Mouse (Mus musculus) lung, adult 18-20 months (tissue): ENCODE results near the gene Slc25a17.

Experiments used
- DNase-seq, 2 experiments: peaks; one replicate each; pipeline ENCODE4 v3.0.0; 2022; ENCODE audit warnings: mixed read lengths in 2 of 2

The Slc25a17 gene

DNA sequence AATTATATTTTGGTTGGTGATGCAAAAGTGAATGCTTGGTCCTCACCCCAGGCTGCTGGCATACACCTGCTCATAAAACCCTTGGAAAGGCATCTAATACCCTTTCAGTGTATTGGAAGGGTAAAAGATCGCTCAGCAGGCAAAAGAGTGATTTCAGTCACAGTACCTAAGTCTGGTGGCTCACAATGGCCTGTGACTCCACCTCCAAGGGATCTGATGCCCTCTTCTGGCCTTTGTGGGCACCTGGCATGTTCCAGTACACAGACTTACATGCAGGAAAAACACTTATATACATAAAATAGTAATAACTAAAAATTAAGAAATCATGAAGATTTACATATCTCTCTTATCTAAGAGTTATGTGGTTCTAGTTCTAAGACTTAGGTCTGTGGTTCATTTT, 8.0 kb downstream of the Slc25a17 start:
- DNase-seq = peak in 1 of 2 experiments; percentile 42

DNA sequence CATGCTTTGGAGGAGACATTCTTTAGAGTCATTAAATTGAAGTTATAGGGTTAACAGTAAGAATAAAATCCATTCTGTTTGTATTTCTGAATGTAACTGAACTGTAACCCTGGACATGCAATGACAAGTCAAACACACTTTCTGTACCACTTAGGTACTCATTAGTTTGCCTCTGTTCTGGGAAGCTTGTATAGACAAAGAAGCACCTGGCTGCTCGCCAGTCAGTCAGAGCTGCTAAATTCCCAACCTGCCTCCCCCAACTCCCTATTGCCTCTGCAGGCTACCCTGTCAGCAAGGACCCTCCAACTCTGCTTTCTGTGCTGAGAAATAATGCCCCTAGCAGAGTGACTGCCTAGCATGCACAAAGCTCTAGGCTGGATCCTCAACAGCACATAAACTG, 10.2 kb downstream of the Slc25a17 start:
- no peak for DNase-seq

- DNase-seq = no peak
These were observed 12.2 kb downstream of the Slc25a17 start for GRCm38 (mm10) chr15:81348366-81348765.

- DNase-seq = no peak
These were observed 13.1 kb downstream of the Slc25a17 start for GRCm38 (mm10) chr15:81347466-81347865.

- DNase-seq = no peak
These were observed 19.2 kb downstream of the Slc25a17 start for GRCm38 (mm10) chr15:81341426-81341825.

GRCm38 (mm10) chr15:81339158-81339557, 21.5 kb downstream of the Slc25a17 start:
- DNase-seq = no peak

DNA sequence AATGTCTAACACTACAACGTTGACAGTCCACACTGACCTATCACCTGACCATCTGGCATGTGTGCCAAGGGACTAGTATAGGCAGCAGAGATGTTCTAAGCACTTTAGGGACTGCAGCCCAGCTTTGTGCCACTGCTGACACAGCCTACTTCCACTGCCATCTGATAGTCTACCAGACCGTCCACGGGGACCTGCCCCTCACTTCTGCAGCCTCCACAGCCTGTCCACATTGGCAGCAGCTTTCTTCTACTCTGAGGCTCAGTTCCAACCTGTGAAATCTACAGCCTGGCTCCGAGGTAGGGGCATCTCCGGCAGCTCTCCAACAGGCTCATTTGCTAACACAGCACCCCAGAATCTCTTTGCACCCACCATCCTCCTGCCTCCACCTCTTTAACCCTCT, 24.1 kb downstream of the Slc25a17 start:
- no peak for DNase-seq

DNA sequence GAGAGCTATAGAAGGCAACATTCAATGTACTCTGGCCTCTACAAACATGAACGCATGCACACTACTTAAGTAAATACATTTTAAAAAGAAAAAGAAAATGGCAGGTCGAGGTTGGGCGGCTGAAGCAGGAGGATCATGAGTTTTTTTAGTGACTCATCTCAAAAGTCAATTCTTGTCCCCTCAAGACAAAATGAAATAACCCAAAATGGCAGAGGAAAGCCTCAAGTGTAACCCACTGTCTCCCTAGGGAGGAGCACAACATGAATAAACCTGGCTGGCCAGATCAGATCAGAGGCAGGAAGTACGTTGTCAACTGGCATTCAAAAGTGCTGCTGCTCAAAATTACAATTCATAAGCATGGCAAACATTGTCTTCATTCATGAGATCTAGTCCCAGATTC, 28.1 kb downstream of the Slc25a17 start:
- no peak for DNase-seq

DNA sequence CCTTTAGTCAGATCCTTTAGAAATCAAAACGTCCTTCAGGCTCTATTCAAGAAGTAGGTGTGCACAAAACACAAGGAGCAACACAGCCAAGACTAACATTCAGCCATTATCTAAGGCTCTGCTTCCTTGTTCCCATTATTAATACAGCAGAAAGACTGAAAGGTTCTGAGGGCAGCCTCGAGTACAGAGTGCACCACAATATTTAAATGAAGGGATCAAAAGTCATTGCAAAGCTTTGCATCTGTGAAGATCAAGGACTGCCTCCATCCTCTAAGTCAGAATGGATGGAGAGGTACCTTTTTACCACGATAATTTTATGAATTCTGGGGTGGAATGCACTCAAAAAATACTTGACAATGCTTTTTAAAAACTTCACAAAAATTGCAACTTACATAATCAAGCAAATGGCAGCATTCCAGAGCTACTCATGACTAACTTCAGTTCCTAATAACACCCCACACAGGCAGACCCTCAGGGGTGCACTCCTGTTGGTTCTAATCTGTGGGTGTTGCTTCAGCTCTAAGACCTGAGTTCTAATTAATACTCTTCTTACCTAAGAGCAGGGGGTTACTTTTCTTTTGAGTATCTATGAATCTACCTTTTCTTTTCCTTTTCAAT, 29.7 kb downstream of the Slc25a17 start:
- no peak for DNase-seq

- DNase-seq = peak in 1 of 2 experiments; percentile 53
These were observed 30.8 kb downstream of the Slc25a17 start for GRCm38 (mm10) chr15:81329721-81330369.

- DNase-seq = no peak
These were observed 33.1 kb downstream of the Slc25a17 start for GRCm38 (mm10) chr15:81327501-81327900.

DNA sequence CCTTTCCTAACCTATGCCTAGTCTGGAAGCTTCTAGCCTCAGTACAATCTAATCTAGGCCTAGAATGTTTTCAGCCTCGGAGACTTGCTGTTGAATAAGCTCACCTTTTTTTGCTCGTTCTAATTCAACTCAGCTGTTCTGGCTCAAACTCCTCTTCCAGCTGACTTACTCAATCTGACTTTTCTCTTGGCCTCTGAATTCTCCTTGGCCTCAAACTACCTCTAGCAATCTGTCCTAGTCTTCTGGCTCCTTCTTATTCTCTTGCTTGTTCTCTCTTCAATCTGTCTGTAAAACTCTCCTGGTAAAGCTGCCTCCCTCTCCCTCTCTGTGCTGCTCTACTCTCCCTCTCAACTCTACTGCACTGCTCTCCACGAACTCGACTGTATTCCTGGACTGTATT, 35.6 kb downstream of the Slc25a17 start:
- no peak for DNase-seq

- no peak for DNase-seq
These were observed 40.5 kb downstream of the Slc25a17 start for GRCm38 (mm10) chr15:81320137-81320536.

DNA sequence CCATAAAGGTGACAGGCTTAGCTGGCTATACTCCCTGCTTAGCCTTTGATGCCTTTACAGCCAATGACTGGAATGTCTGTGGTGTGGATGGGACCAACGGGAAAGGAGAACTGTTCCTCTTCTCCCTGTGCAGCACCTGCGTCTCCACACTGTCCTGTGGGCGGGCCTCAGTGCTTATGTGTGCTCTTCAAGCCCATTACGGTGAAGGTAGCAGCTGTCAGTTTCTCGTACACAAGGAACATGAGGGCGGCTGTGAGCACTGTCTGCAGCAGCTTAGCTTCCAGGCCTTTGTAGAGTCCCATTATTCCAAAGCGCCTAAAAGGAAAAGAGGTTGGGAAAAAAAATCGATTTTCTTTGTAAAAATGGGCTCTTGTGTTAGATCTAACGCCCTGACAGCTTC, 41.1 kb downstream of the Slc25a17 start:
- no peak for DNase-seq

GRCm38 (mm10) chr15:81313928-81314327, 46.7 kb downstream of the Slc25a17 start:
- DNase-seq = no peak

GRCm38 (mm10) chr15:81311026-81311425, 49.6 kb downstream of the Slc25a17 start:
- DNase-seq = no peak

GRCm38 (mm10) chr15:81310353-81310752, 50.3 kb downstream of the Slc25a17 start:
- no peak for DNase-seq

DNA sequence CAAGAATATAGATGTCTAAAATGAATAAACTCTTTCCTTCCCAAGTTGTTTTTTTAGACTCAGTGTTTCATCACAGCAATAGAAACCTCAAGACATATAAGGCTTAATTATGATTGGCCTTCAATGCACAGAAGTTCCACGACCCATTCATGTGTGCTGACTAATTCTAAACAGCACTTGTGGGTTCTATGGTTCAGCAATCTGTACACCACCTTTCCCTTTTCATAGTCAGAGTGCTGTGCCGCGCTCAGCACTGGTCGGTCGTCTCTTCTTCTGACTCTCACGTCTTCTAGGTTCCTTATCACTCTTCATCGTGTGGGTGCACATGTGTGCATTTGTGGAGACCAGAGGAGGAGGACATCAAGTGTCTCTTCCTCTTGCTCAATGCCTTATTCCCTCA, 52.6 kb downstream of the Slc25a17 start:
- DNase-seq = no peak

GRCm38 (mm10) chr15:81306501-81306900, 54.1 kb downstream of the Slc25a17 start:
- DNase-seq = no peak

DNA sequence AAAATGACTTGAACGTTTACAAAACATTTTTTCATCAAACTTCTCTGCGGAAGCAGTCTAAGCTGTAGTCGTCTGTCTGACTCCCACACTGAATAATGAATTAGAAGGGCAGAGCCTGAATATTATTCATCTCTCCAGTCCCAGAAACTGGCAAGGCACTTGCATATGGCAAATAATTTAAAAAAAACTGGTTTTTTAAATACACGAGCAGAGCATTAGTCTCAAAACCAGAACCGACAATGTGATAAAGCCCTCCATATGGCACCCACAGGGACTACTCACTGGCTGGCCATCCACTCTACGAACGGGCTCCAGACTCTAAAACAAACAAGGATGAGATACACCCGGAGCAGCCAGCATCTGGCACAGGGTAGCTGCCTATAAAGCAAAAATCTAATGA, 55.6 kb downstream of the Slc25a17 start:
- DNase-seq = no peak

- no peak for DNase-seq
These were observed 56.6 kb downstream of the Slc25a17 start for GRCm38 (mm10) chr15:81304006-81304405.

DNA sequence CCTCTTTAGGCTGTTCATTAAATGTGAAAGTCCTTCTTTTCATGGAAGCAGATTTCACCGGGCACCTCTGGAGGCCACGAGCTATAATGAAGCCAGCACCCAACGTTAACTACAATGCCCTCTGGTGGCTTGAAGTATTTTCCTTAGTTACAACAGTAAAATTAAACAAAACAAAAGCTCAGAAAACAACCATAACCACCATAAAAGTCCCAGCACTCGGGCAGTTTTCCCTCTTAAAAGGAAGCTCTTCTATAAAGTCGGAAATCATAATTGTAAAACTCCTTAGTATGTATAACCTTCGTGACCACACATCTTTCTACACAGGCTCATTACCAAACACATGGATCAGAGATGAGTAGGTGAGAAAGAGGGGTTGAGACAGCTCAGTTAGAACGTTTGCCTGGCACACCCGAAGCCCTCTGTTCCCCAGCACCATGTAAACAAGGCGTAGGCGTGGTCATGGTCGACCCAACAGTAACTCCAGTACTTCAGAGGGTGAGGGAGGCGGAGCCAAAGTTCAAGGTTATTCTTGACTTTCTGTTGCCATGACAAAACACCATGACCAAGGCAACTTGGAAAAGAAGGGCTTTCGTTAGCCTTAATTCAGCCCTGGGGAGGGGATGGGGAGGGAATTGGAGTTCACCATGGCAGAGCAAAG, 58.3 kb downstream of the Slc25a17 start:
- DNase-seq = peak; percentile 22 to 45

DNA sequence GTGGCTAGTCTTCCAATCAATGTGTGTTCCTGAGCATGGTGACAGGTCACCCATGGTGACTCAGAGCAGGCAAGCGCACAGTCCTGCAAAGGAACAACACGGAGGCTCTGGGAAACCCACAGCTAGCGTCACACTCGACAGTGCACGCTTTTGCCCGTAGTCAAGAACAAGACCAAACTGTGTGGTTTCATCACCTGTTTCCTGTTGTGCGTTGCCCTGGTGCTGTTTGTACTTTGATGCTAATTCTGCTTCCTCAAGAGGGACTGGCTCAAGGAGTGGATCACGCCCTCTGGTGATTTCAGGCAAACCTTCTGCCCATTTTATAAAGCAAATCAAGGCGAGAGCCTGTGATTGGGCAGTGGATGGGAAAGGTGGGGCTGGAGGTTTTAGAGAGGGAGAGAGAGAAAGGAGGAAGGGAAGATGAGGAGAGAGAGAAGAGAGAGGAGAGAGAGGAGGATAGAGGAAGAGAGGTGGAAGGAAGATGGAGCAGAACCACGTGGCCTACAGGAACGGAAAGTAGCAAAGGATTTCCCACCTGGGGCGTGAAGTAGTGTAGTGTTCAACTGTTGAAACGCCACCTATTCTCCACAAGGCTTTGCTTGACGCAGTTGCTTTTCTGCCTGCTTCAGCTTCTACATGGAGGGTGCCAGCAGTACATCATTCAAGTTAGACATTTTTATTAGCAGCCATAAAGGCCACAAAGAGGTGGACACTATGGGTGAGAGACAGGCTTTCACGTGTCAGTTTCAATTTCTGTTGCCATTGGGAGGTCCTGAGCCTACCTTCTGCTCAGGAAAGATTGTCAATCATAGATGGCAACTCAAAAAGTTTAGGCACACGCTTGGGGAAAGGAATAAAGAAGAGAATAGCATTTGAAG, 59.2 kb downstream of the Slc25a17 start:
- peak; percentile 59 to 74 for DNase-seq
